Mouse (Mus musculus): ENCODE results near the gene Cbx7. TPM values are rescaled to one million over a fixed set of nuclear protein-coding genes. Genes with fewer than 3 reads are reported as not detected.

Gene Cbx7
- 10 to 100 TPM; 12.8 to 15.1 TPM for total RNA-seq (2021)
- long read RNA-seq, experiment 1, full-length matches to known transcripts: 6 of 19 reads
- long read RNA-seq, experiment 1, partial matches to known transcripts: 11 of 19 reads
- long read RNA-seq, experiment 1, other reads (novel, unspliced or antisense): 2 of 19 reads
- long read RNA-seq, experiment 2, transcript Cbx7-203 (7 exons, 2,899 nt): major isoform, 7 of 26 reads
- long read RNA-seq, experiment 2, partial matches to known transcripts: 11 of 26 reads
- long read RNA-seq, experiment 2, other reads (novel, unspliced or antisense): 1 of 26 reads

GRCm38 (mm10) chr15:79970940-79971339, at the start of gene Cbx7:
Cbx7 (minus strand) TSS chr15:79971119.
- no peak for DNase-seq (ENCODE audit: low spot score in 2 of 2)

DNA sequence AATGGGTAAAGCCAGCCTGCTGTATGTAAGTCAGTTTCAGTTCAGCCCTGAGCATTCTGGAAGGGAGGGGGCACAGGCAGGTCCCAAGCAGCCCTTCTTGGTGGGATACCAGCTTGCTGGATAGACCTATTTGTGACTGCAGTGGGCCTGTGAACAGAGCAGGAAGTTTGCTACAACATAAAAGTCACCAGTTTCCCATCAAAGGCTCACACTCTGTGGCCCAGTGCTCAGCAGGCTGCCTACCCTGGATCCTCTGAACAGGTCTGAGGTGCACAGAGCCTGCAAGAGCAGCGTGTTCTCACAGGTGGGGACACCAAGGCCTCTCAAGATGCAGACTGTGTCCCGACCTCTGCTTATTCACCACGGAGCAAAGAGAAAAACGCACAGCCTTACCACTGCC, 49.6 kb upstream of the Cbx7 start:
- DNase-seq (ENCODE audit: low spot score in 2 of 2): no peak

GRCm38 (mm10) chr15:80019625-80020024, 48.7 kb upstream of the Cbx7 start:
- DNase-seq (ENCODE audit: low spot score in 2 of 2): no peak

- no peak for DNase-seq (ENCODE audit: low spot score in 2 of 2)
Measured at GRCm38 (mm10) chr15:80019220-80019619, 48.3 kb upstream of the Cbx7 start.

GRCm38 (mm10) chr15:80016563-80017301, 45.8 kb upstream of the Cbx7 start:
- DNase-seq (ENCODE audit: low spot score in 2 of 2): no peak

DNA sequence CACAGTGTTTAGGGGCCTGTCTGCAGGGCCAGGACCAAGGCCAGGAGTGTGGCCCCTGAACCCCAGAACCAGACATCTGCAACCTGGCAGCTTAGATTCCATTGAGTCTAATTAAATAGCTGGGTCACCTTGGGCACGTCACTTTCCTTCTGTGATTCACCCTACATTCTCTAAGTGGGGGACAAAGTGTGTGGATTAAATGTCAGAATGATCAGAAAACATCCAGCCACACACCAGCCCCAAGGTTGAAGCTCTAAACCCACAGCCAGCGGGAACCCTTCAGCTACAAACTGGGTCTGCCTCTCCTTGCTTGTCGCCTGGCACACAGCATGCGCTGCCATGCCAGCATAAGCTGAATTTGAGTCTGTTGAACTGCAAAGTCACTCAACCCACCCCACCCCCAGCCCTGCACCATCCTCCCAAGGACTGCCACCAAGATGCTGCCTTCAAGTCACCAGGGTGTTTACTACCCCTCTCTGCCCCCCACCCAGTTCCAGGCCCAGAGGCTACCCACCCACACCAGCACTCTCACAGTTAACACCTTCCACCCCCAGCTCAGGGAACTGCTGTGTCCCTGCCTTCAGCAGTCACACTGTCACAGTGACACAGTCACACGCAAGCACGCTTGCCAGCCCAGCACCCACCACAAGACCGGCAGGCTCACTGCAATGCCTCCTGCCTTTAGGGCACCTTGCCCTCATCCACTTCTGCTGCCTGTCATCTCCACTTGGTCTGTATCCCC, 44.5 kb upstream of the Cbx7 start:
- DNase-seq (ENCODE audit: low spot score in 2 of 2): peak; percentile 57 to 62

- DNase-seq (ENCODE audit: low spot score in 2 of 2): peak; percentile 58 to 59
Measured at GRCm38 (mm10) chr15:80014321-80015210, 43.6 kb upstream of the Cbx7 start, which contains the start of gene Pdgfb. Pdgfb (minus strand) TSS chr15:80014977.

- no peak for DNase-seq (ENCODE audit: low spot score in 2 of 2)
Measured at GRCm38 (mm10) chr15:80014031-80014320, 43.1 kb upstream of the Cbx7 start.

- DNase-seq (ENCODE audit: low spot score in 2 of 2): no peak
Measured at GRCm38 (mm10) chr15:80013256-80014030, 42.5 kb upstream of the Cbx7 start.

- DNase-seq (ENCODE audit: low spot score in 2 of 2): peak; percentile 66 to 67
Measured at GRCm38 (mm10) chr15:80012527-80013201, 41.7 kb upstream of the Cbx7 start.

DNA sequence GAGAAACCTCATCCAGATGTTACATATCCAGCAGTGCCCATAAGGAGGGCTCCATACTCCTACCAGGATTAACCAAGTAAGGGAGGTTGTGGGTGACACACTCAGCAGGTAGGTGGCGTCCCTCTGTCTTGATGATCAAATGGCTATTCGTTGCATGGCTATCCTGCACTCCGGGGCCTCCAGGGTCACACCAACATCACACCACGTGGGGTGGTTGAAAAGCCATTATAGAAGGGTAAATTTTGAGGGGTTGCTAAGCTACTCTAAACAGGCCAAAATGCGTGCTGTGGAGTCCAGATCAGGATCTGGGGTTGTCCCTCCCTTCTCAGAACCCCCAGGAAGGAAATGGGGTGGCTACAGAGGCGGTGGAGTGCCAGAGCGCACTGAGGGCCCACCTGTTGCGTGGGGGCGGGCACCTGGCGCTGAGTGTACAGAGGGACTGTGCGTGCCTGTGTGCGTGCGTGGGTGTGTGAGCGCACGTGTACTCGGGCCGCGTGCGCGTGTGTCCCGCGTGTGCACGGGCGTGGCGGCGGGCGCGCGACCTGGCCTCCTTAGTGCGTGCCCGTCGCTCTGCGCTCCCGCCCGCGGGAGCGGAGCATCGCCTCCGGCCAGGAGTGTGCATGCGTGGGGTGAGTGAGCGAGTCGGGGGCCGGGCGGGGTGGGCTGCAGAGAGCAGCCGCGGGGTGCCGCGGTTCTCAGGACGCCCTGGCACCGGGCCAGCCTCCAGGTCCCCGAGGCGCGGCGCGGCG, 41.0 kb upstream of the Cbx7 start:
- DNase-seq (ENCODE audit: low spot score in 2 of 2): peak; percentile 79 to 88

DNA sequence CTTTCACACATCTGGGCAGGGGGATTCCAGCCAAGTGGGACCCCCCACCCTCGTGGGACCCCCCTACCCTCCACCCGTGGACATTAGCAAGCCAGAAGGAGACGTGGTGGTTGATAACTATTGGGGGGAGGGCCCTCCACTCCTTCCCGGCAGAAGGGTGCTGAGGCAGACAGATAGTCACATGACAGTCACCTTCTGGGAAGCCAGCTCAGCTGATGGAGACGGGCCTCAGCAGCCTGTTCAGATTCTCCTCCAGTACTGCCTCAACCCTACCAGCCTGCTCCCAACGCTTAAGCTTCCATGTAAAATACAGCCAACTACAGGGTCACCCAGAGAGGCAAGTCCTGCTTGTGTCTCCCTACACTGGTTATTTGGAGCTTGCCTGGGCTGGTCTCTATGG, 40.3 kb upstream of the Cbx7 start:
- DNase-seq (ENCODE audit: low spot score in 2 of 2): peak; percentile 41 to 63

DNA sequence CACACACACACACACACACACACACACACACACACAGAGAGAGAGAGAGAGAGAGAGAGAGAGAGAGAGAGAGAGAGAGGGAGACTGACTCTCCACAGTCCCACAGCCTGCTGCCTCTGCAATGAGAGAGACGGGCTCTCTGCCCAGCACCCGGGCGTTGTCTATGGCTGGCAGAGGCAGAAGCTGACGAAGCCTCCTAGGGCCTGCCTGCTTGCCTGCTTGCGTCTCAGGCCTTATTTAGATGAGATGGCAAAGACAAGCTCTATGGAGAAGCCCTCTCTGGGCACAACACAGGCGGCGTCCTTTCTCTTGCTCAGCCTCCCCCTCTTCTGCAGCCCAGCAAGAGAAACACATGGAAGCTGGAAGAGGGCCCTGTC, 39.3 kb upstream of the Cbx7 start:
- peak; percentile 60 to 65 for DNase-seq (ENCODE audit: low spot score in 2 of 2)

- no peak for DNase-seq (ENCODE audit: low spot score in 2 of 2)
Measured at GRCm38 (mm10) chr15:80009421-80010181, 38.7 kb upstream of the Cbx7 start.

- DNase-seq (ENCODE audit: low spot score in 2 of 2): no peak
Measured at GRCm38 (mm10) chr15:80008461-80008860, 37.5 kb upstream of the Cbx7 start.

- no peak for DNase-seq (ENCODE audit: low spot score in 2 of 2)
Measured at GRCm38 (mm10) chr15:80006156-80006555, 35.2 kb upstream of the Cbx7 start.

- no peak for DNase-seq (ENCODE audit: low spot score in 2 of 2)
Measured at GRCm38 (mm10) chr15:80005436-80005835, 34.5 kb upstream of the Cbx7 start.

GRCm38 (mm10) chr15:80004644-80005340, 33.9 kb upstream of the Cbx7 start:
- no peak for DNase-seq (ENCODE audit: low spot score in 2 of 2)
